Mouse (Mus musculus) forebrain, embryonic 13.5 days (tissue): Measurements from ENCODE around the gene Trat1. TPM values are rescaled to one million over a fixed set of nuclear protein-coding genes. Genes with fewer than 3 reads are reported as not detected.

Experiments
- ATAC-seq: fragments of 200-750 bp; cut with Nextera tagmentation; 2 replicates; pipeline ENCODE4 v1.8.0; 2017
- H3K27ac ChIP-seq: fragments of 300-500 bp; sonication (generic); 2 replicates; pipeline ENCODE4 v1.5.1; 2015; ENCODE audit warnings: inconsistent platforms, mild to moderate bottlenecking, moderate library complexity
- H3K27me3 ChIP-seq: fragments of 300-500 bp; sonication (generic); 2 replicates; pipeline ENCODE4 v1.6.1; 2015; ENCODE audit warnings: mild to moderate bottlenecking, inconsistent platforms
- H3K36me3 ChIP-seq: fragments of 300-500 bp; sonication (generic); 2 replicates; pipeline ENCODE4 v1.6.1; 2015; ENCODE audit warnings: mild to moderate bottlenecking, inconsistent platforms; ENCODE audit not compliant: poor library complexity, severe bottlenecking
- H3K4me1 ChIP-seq: fragments of 300-500 bp; sonication (generic); 2 replicates; pipeline ENCODE4 v1.6.1; 2015; ENCODE audit warnings: inconsistent platforms
- H3K4me2 ChIP-seq: fragments of 300-500 bp; sonication (generic); 2 replicates; pipeline ENCODE4 v1.6.1; 2015; ENCODE audit warnings: inconsistent platforms, mild to moderate bottlenecking, moderate library complexity
- H3K4me3 ChIP-seq: fragments of 300-500 bp; sonication (generic); 2 replicates; pipeline ENCODE4 v1.5.1; 2015; ENCODE audit warnings: mild to moderate bottlenecking, inconsistent platforms
- H3K9ac ChIP-seq: fragments of 300-500 bp; sonication (generic); 2 replicates; pipeline ENCODE4 v1.6.1; 2015; ENCODE audit warnings: mild to moderate bottlenecking, inconsistent platforms
- H3K9me3 ChIP-seq: fragments of 300-500 bp; sonication (generic); replicated peaks from 2 replicates; pipeline ENCODE4 v1.6.1; 2016; ENCODE audit warnings: inconsistent platforms
- WGBS: fragments of 180-500 bp; shearing (Covaris S2); methylation state at CpG from one replicate; pipeline ENCODE4 v1.1.7; 2015; 5-methylcytosine and 5-hydroxymethylcytosine counted together
- polyA plus RNA-seq: library from polyadenylated mRNA; unstranded; fragments of >200 nt; fragmentation: Nextera tagmentation; extraction: Ambion mirVana; gene quantifications from 2 replicates; pipeline ENCODE4 v1.2.1, GENCODE M21; 2015

Trat1 gene
- polyA plus RNA-seq, 1 experiment from 2014 or later: not detected

DNA sequence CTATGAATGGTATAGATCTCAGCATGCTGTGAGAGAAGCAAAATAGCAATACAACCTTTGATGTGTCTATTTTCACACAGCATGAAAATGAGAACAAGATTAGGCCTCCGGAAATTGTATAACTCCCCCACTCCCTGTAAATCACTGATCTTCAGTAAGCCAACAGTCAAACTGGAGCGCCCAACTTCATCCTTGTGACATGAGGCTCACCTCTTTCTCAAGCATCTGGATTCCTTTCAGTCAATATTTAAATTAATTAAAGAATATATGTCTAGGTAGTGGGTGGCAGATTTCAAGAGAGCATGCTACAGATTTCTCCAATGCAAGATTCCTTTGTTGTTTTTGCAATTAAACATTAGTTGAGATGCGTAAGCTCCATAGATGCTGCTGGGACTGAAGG lies 2.6 kb downstream of the Trat1 start:
- Histone ChIP-seq H3K4me1 (no peaks in the 10 kb centered on the region), H3K27me3 (no peaks in the 10 kb centered on the region), H3K9me3 (no peaks in the 10 kb centered on the region), H3K4me2 (no peak overlapping the region), H3K4me3 (no peak overlapping the region), H3K9ac (no peak overlapping the region), H3K27ac (no peak overlapping the region), H3K36me3 (no peaks in the 10 kb centered on the region)
- WGBS: 92% methylated on average over 3 of the region's 3 CpGs
- no peak for ATAC-seq

DNA sequence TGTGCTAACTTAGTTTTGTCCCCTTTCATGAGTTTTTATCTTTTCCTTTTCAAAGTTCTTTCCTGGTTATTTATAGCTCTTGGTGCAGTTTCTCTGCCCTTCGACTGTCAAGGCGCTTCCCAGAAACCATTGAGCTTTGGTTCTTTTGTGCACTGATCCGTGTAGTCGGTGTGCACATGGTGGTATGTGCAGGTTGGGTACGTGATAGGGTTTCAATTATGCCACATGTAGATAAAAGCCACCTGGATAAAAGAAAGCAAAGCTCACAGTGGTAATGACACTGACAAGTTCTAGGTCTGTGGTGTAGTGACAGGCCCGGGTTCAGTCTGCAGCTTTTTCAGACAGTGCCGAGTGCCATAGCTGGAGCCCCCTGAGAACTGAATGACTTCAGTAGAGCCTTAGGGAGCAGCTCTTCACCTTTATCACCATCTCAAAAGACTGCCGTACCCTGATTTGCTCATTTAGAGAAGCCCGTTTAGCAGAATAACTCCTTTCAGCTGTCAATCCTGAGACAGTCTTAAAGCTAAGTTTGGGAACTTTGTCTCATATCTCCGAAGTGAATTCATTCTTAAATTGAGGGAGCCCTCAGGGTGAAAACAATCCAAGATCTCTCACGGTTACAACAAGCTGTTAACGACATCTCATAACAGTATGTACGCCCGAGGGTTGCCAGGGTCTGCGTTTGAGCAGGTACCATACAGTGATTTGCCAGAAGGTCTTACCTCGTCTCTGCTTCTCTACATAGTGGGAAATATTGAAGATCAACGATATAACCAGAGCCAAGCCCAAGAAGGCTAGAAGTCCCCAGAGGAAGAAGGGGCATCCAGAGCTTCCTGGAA lies 11.0 kb downstream of the Trat1 start:
- H3K27ac ChIP-seq: no peak overlapping the region
- H3K4me3 ChIP-seq: no peak overlapping the region
- H3K36me3 ChIP-seq: no peaks in the 10 kb centered on the region
- H3K4me2 ChIP-seq: no peak overlapping the region
- WGBS: 59% methylated on average over 17 of the region's 17 CpGs
- H3K9ac ChIP-seq: no peak overlapping the region
- 0 out of 2 replicates have a peak, but pooled peaks have one; percentile 33 for ATAC-seq
- H3K27me3 ChIP-seq: no peaks in the 10 kb centered on the region
- no peaks in the 10 kb centered on the region for H3K4me1 ChIP-seq
- no peaks in the 10 kb centered on the region for H3K9me3 ChIP-seq

DNA sequence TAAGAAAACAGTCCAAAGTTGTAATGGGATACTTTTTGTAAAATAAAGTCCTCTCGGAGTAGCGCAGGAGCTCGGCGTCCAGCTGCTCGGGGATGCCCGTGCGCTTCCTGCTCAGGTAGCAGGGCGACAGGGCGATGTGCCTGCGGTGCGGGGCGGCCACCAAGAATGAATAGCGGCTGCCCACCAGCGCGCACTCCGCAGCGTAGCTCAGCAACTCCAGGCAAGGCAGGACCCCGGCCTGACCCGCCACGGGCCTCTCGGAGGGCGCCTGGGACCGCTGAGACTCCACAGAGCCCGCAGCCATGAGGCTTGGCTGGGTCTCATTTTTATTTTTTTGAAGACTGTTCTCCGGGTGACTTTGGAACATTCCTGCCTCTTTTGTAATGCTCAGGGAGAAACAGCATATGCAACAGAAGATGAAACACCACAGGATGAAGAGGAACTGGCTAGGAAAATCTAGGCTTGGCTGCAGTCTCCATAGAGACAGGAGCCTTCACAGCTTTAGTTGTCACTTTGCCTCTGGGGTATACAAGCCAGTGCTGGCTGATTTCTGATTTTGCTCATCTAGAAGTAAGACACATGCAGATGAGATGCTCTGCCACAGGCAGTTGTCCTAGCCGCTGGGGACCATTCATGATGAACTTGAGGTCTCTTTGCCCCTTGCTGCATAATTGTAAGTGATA lies 21.5 kb downstream of the Trat1 start:
- H3K4me1 ChIP-seq: 0 out of 2 replicates have a peak, but pooled peaks cover 5% of the 10 kb centered on the region
- H3K9ac ChIP-seq: no peak overlapping the region
- H3K27ac ChIP-seq: no peak overlapping the region
- no peaks in the 10 kb centered on the region for H3K9me3 ChIP-seq
- 0 out of 2 replicates have a peak overlapping the region, but pooled peaks have one; percentile 10 for H3K4me3 ChIP-seq
- H3K4me2 ChIP-seq: peak overlapping the region; percentile 48
- 22% methylated on average over 26 of the region's 26 CpGs for WGBS
- H3K27me3 ChIP-seq: no peaks in the 10 kb centered on the region
- no peaks in the 10 kb centered on the region for H3K36me3 ChIP-seq
- ATAC-seq: no peak

DNA sequence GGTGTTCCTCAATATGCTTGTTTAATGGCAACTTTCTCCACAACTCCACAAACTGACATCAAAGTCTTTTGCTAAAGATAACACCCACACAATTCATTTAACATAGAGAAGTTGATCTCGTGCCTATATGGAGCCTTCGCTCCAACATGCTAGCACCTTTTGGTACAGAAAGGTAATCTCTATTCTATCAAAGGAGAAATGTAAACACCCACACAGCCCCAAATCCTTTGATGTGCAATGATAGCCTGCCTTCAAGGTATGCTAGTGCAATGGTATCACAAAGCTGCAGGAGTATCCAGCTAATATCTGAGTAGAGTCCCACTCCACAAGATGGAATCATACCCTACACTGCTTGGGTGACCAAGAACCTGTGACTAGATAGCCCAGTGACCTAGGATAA lies 26.4 kb downstream of the Trat1 start:
- no peak overlapping the region for H3K4me2 ChIP-seq
- H3K27me3 ChIP-seq: no peaks in the 10 kb centered on the region
- H3K4me3 ChIP-seq: no peak overlapping the region
- no peak for ATAC-seq
- H3K36me3 ChIP-seq: no peaks in the 10 kb centered on the region
- WGBS: 93% methylated on average over 2 of the region's 2 CpGs
- no peak overlapping the region for H3K9ac ChIP-seq
- H3K4me1 ChIP-seq: 0 out of 2 replicates have a peak, but pooled peaks cover 4% of the 10 kb centered on the region
- H3K9me3 ChIP-seq: no peaks in the 10 kb centered on the region
- H3K27ac ChIP-seq: no peak overlapping the region

DNA sequence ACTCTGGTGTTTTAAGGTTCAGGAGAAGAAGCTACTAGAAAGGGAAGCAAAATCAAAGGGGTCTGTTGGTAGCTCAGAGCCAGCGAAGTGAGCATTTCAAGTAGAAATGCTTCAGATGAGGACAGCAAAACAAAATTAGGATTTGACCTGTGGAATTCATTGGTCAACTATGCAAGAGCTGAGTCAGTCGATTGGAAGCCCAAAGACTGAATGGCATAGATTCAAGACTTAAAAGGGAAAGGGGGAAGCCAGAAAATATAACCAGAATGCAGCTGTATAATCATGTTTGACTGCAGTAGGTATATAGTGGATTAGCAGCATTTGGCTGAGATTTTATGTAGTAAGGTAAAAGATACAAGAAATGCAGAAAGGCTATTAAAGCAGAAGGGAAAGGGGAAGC lies 26.8 kb downstream of the Trat1 start:
- ATAC-seq: no peak
- H3K9ac ChIP-seq: no peak overlapping the region
- no peaks in the 10 kb centered on the region for H3K4me1 ChIP-seq
- WGBS: 75% methylated on average over 2 of the region's 2 CpGs
- no peaks in the 10 kb centered on the region for H3K27me3 ChIP-seq
- no peak overlapping the region for H3K27ac ChIP-seq
- H3K36me3 ChIP-seq: no peaks in the 10 kb centered on the region
- no peak overlapping the region for H3K4me3 ChIP-seq
- H3K4me2 ChIP-seq: no peak overlapping the region
- no peaks in the 10 kb centered on the region for H3K9me3 ChIP-seq

DNA sequence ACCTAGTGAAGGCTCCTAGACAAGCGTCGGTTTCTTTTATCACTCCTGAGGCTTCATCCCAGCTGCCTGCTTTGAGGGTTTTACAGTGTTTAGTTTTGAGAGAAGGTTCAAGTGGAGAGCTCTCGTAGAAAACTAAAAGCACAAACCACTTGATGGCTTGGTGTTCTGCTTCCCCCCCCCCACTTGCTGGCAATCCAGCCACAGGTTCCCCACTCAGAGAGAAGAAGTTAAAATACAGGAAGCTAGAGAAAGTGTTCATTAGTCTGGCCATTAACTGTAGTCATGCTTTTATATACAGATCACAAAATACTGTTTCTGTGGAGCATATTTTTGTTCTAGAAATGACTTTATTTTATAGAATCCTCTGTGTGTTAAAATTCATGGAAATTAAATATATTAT lies 30.3 kb downstream of the Trat1 start:
- H3K36me3 ChIP-seq: no peaks in the 10 kb centered on the region
- no peak overlapping the region for H3K4me2 ChIP-seq
- H3K4me3 ChIP-seq: no peak overlapping the region
- H3K4me1 ChIP-seq: no peaks in the 10 kb centered on the region
- H3K27ac ChIP-seq: no peak overlapping the region
- no peaks in the 10 kb centered on the region for H3K27me3 ChIP-seq
- H3K9me3 ChIP-seq: no peaks in the 10 kb centered on the region
- H3K9ac ChIP-seq: no peak overlapping the region
- no peak for ATAC-seq
- 87% methylated on average over 3 of the region's 3 CpGs for WGBS

DNA sequence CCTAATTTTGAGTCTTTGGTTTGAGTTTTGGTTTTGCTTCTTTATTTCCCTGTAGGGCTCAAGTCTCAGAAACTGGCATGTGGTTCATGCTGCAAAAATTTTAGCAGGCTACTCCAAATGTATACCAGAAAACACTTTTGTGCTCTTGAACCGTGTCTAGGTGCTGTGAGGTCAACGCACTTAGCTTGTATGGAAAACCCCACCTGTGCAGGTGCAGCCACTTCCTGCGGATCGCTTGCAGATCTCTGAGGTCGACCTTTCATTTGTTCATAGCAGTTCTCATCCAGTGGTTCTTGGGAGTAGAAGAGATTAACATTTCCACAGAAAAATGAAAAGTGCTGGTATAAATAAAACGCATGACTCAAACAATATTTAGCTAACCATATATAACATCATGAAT lies 31.8 kb downstream of the Trat1 start:
- no peaks in the 10 kb centered on the region for H3K9me3 ChIP-seq
- H3K27ac ChIP-seq: no peak overlapping the region
- 90% methylated on average over 6 of the region's 6 CpGs for WGBS
- no peaks in the 10 kb centered on the region for H3K4me1 ChIP-seq
- no peaks in the 10 kb centered on the region for H3K27me3 ChIP-seq
- H3K4me3 ChIP-seq: no peak overlapping the region
- no peak overlapping the region for H3K9ac ChIP-seq
- no peaks in the 10 kb centered on the region for H3K36me3 ChIP-seq
- H3K4me2 ChIP-seq: no peak overlapping the region
- no peak for ATAC-seq

DNA sequence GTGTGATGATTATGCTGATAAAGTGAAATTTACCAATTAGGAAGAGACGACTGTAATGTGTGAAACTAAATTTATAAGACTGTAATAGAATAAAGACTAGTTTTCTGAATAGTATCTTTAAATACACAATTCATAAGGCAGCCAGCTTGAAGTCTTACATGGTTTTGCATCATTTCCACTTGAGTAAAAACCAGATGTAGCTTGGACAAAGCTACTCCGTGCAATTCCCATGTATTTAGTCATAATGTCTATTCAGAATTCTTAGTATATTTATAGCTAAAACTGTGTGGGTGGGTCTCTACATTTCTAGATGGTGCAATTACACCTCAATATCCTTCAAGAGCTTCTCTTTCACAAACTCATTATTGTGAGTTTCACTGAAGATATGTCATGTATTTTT lies 33.4 kb downstream of the Trat1 start:
- H3K36me3 ChIP-seq: no peaks in the 10 kb centered on the region
- 88% methylated on average over 2 of the region's 2 CpGs for WGBS
- no peaks in the 10 kb centered on the region for H3K9me3 ChIP-seq
- H3K4me3 ChIP-seq: no peak overlapping the region
- no peaks in the 10 kb centered on the region for H3K4me1 ChIP-seq
- no peak for ATAC-seq
- H3K27me3 ChIP-seq: no peaks in the 10 kb centered on the region
- no peak overlapping the region for H3K9ac ChIP-seq
- no peak overlapping the region for H3K27ac ChIP-seq
- H3K4me2 ChIP-seq: no peak overlapping the region

DNA sequence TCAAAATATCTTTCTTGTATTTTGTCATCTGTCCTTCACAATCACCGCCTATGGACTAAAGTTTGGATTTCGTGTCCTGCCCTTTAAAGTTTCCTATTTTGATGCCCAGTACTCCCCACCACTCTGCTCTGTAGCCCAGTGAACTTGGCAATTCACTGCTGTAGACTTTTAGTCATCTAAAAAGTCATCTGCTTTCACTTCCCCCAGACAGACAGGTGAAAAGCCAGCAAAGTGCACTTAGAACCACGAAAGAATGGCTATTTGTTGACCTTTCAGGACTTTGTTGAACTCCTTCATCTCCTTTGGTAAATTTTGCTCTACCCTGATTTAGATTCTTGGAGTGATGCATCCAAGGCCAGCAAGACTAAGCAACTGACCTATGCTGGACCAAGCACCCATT lies 34.9 kb downstream of the Trat1 start:
- Histone ChIP-seq H3K36me3 (no peaks in the 10 kb centered on the region), H3K9me3 (no peaks in the 10 kb centered on the region), H3K4me2 (no peak overlapping the region), H3K4me1 (no peaks in the 10 kb centered on the region), H3K4me3 (no peak overlapping the region), H3K27me3 (no peaks in the 10 kb centered on the region), H3K27ac (no peak overlapping the region), H3K9ac (no peak overlapping the region)
- 83% methylated on average over 3 of the region's 3 CpGs for WGBS
- no peak for ATAC-seq

DNA sequence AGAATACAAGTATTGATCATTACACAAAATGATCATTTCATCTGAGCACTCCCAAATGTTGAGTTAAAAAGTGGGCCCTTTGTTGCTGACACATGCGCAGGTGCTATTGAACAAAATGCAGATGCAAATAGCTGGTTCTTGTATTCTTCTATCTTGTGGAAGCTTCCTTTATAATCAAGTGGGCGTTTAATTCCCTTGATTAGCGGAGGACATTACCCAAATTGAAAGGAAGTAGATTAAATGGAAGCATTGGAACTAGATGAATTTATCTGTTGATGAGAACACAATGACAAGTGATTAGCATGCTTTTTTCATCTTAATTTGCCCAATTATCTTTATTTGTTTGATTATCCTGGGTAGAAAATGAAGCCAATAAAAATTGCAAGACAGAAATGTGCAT lies 51.6 kb downstream of the Trat1 start:
- H3K4me2 ChIP-seq: no peak overlapping the region
- H3K4me3 ChIP-seq: no peak overlapping the region
- H3K9me3 ChIP-seq: no peaks in the 10 kb centered on the region
- ATAC-seq: peak; percentile 58; the same call in 1 of the 2 replicates
- H3K36me3 ChIP-seq: no peaks in the 10 kb centered on the region
- H3K4me1 ChIP-seq: no peaks in the 10 kb centered on the region
- H3K9ac ChIP-seq: no peak overlapping the region
- no peak overlapping the region for H3K27ac ChIP-seq
- 57% methylated on average over 3 of the region's 3 CpGs for WGBS
- no peaks in the 10 kb centered on the region for H3K27me3 ChIP-seq

DNA sequence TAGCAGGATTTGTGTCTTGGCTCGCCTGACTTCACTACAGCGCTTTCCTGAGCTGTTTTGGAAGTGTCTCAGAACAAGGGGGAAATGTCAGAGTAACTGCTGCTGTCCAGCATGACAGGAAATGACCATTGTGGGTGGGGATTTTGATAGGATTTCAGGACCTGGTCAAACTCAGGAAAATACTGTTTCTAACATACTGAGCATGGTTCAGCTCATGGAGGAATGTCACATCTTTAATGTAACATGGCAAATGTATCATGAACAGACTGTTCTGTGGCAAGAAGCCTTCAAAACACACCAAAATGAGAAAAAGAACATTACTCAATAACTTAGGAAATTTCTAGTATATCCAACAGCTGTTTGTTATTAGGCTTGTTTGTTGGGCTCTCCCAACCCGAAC lies 52.1 kb downstream of the Trat1 start:
- no peak overlapping the region for H3K27ac ChIP-seq
- ATAC-seq: no peak
- WGBS: 77% methylated on average over 3 of the region's 3 CpGs
- H3K9ac ChIP-seq: no peak overlapping the region
- no peaks in the 10 kb centered on the region for H3K36me3 ChIP-seq
- H3K27me3 ChIP-seq: no peaks in the 10 kb centered on the region
- no peaks in the 10 kb centered on the region for H3K9me3 ChIP-seq
- no peak overlapping the region for H3K4me3 ChIP-seq
- no peak overlapping the region for H3K4me2 ChIP-seq
- H3K4me1 ChIP-seq: no peaks in the 10 kb centered on the region

DNA sequence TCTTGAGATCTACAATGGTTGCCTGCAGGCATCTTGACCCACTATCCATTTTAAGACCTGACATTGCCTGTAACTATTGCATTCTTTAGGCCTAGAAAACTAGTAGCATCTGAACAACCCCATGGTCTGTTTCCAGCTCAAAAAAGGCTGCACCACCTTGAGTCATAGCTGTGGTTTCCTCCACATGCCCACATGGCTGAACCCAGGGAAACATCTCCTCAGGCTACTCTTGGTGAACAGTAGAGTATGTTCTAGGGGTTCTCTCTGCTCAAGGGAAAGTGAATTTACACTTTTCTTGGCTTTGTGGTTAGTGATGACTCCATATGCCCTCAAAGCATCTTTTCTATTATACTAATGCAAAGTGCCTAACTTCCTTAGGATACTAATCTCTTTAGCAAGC lies 55.5 kb downstream of the Trat1 start:
- Histone ChIP-seq H3K4me3 (no peak overlapping the region), H3K27me3 (no peaks in the 10 kb centered on the region), H3K4me2 (no peak overlapping the region), H3K4me1 (no peaks in the 10 kb centered on the region), H3K36me3 (no peaks in the 10 kb centered on the region), H3K27ac (no peak overlapping the region), H3K9me3 (no peaks in the 10 kb centered on the region), H3K9ac (no peak overlapping the region)
- no peak for ATAC-seq
